Mouse (Mus musculus) lung, postnatal 0 days (tissue): Measurements from ENCODE around the gene Antxr1.

Experiments
- CTCF ChIP-seq: IDR thresholded peaks from 2 replicates; pipeline ENCODE4 v1.5.1; 2016; ENCODE audit warnings: antibody characterized with exemption, mild to moderate bottlenecking
- EP300 ChIP-seq: IDR thresholded peaks from 2 replicates; pipeline ENCODE4 v1.6.1; 2016; ENCODE audit warnings: antibody characterized with exemption, mild to moderate bottlenecking, control low read depth

- no peak for TF ChIP-seq CTCF
- TF ChIP-seq EP300, result no peak
These were observed 33.6 kb upstream of the Antxr1 start for GRCm38 (mm10) chr6:87369223-87369622.
